Mouse (Mus musculus): ENCODE results near the gene 1810010D01Rik.

Gene 1810010D01Rik

DNA sequence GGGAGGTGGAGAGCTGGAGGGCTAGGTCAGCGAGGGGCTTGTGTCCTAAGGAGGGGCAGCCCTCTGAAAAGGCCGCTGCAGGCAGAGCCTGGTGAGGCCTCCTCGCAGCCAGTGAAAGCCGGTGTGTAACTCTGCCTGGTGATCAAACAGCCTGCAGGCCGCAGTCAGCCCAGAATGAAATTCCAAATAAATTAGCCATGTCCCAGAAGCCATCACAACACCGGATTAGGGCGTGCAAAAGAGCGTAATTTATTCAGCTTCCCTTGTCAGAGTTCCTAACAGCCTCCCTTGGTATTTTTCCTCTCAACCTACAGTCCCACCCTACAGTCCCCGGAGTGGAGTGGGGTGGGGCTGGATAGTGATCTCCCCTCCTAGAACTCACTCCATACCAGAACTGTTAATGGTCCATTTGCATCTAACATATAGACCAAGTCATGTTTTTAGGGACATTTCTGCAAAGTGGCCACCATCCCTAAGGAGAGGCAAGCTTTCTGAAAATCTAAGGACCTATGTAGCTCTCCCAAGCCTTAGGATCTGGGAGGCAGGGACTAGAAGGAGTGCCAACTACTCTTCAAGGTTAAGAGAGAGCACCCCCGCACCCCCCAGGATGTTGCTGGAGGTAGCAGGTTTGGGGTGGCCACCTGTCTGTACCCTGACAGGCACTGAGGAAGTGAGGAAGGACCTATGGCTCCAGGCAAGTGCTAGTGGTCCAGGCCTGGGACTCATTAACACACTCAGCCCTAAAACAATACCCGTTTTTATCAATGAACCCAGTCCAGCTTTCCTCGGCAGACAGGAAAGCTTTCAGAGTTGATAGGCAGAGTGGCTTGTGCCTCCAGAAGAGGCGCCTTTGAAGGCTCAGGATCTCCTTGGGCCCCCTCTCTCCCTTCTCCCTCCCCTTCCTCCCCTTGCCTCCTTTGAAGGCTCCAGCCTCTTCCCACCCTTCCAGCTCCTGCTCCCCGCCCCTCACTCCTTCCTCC is 4.1 kb upstream of the 1810010D01Rik start:
- no peak for DNase-seq (ENCODE audit: low spot score in 2 of 2)

DNA sequence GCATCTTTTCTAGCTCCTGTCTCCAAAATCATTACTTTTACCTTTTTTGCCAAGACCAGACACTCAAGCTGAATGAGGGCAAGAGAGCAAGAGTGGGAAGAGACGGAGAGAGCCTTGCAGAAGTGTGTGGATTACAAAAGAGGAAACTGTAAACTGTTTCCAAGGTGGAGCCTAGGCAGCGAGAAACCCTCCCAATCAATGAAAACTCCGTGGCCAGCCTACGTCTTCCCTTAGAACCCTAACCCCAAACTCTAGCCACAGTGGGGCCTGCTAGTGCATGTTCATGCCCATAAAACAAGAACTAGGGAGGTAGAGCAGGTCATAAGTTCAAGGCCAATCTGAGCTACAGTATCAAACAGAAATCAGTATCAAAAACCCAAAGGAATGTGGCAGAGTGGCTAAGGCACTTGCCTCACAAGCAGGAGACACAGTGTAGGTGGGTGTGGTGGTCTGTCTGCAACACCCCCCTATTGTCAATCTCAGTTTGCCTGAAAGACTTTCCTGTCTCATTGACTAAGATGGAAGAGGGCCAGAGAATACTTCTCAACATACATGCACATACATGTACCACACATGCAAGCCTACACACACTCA is 2.7 kb upstream of the 1810010D01Rik start:
- no peak for DNase-seq (ENCODE audit: low spot score in 2 of 2)

DNA sequence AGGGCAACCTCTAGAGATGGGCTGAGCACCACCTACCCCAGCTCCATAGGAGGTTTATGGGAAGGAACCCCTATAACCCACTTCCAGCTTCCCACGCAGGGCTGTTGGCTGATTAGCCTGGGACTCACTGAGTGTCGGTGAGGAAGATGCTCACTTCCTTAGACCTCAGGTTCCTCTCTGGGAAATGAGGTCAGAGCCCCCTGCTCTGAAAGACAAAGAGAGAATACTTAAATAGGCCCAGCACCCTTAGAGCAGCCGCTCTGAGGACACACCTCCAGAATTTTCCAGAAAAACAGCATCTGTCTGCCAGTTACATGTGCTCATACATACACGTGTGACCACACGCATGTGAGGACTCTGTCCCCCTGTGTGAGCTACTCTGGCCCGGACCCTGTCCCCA is 1.1 kb downstream of the 1810010D01Rik start:
- no peak for DNase-seq (ENCODE audit: low spot score in 2 of 2)

DNA sequence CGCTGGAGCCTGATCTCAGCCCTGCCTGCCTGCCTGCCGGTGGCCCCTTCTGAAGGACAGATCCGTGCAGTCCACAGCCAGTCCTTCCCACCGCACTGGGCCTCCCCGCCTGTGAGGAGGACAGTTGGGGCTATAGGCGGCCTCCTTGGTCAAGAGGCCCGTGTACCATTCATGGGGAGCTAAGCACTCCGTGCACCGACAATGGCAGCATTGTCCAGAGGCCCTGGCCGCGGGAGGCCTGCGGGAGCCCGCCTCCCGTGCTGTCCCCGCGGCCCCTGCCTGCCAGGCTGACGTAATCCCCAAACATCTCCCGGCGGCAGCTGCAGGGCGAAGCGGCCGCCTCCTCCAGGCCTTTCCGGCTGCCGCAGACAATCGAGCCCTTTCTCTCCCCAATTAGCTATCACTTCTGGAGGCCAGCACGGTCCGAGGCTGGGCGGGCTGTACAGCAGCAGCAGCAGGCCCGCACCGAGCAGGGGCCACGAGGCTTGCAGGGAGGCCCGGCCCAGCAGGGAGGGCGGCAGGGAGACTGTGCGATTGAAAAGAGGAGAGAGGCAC is 1.8 kb downstream of the 1810010D01Rik start:
- no peak for DNase-seq (ENCODE audit: low spot score in 2 of 2)

DNA sequence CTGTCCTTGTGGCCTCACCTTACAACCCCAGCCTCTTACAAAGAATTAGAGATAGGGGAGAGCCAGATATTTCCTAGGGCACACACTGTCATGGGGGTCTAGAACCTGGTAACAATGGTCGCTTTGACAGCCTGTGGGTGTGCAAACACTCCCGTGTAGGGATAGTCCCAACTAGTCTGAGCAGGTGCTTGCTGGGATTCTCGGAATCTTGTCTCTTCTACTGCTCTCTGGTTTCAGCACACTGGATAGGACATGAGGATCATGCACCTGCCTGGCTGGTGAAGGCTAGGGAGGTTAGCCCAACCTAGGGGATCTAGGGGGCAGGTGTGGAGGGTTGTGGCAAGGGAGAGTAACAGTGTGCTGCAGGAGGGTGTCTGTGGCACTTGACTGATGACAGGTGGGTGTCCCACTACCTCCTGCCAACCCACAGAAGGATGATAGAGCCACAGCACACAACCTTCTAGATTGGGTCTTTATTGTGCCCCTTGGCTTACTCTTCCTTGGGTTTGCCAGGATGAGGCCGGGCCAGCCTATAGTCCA is 2.5 kb downstream of the 1810010D01Rik start:
- no peak for DNase-seq (ENCODE audit: low spot score in 2 of 2)

DNA sequence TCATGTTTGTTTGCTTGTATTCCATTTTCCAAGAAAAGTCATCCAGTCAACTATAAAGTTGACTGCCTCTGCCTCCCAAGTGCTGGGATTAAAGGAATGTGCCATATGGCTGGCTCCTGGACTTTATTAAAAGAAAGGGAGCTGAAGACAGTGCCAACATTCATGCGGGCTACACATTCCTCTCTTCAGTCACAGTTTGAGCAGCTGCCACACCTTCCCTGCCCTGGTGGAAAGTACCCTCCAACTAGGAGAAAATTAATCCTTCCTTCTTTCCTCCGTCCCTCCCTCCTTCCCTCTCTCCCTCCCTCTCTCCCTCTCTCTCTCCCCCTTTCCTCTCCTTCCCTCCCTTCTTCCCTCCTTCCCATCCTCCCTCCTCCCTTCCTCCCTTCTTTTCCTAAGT is 8.2 kb downstream of the 1810010D01Rik start:
- DNase-seq (ENCODE audit: low spot score in 2 of 2), result no peak

DNA sequence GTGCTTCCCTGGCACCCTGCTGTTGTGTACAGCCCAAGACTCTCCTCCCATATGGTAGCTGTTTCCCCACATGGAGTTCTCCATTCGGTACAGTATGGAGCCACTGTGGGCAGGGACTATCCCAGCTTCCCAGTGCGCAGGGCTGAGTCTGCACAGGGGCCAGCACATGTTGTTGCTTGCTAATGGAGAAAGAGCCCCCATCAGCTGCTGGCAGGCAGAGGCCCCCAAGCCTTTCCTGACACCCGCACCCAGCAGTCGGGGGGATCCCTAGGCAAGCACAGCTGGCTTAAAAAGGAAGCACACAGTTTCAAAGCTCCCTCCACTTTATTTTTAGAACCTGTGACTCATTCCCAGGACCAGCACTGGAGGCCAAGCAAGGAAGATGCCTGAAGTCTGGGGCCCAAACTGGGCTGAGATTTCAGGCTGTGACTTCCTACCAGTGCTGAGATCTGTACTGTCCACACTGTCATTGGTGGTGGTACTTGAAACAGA is 9.7 kb downstream of the 1810010D01Rik start:
- DNase-seq (ENCODE audit: low spot score in 2 of 2), result no peak

DNA sequence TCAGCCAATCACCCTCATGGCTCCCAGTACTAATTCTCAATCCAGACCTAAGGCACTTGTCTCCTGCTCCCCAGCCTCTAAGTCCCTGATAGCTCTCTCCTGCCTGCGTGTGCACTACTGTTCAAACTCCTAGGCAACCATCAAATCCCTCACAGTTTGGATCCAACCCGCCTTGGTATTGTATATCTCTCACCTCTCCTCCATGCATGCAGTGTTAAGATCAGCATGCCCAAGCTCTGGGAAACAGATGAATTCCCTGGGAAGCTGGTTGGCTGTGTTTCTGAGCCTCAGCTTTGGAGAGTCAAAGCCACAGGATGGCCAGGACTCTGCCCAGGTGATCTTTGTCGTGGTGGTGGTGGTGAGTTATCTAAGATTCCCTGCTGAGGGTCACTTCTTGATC is 10.2 kb downstream of the 1810010D01Rik start:
- no peak for DNase-seq (ENCODE audit: low spot score in 2 of 2)

DNA sequence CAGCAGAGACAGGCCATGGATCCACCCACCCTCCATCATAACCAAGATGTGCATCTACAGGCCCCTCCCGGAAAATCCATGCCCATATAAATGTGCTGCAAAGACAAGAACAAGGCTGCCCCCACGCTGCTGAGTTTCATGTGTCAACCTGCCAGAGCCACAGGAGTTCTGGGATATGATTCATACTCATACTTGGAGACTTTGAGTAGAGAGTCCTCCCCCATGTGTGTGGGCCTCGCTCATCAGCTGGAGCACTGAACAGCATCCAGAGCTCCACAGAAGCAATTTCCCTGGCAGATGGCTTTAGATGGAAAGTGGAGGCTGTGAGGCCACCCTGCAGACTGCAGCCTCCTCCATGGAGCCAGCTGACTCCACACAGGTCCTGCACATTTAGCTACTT is 10.9 kb downstream of the 1810010D01Rik start:
- no peak for DNase-seq (ENCODE audit: low spot score in 2 of 2)

DNA sequence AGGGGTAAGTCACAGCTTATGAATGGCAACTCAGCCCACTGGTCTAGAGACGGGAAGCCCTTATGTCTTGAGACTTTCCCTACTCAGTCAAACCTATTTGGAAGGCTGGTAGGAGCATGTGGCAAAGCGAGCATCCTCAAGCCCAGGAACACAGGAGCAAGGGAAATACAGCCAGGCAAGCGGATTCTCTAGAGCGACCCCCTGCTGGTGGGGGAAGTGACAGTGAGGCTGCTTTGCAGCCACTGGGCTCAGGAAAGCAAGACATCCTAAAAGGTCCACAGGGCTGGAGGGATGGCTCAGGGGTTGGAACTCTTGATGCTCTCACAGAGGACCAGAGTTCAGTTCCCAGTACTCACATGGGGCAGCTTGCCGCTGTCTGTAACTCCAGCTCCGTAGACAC is 11.6 kb downstream of the 1810010D01Rik start:
- no peak for DNase-seq (ENCODE audit: low spot score in 2 of 2)

DNA sequence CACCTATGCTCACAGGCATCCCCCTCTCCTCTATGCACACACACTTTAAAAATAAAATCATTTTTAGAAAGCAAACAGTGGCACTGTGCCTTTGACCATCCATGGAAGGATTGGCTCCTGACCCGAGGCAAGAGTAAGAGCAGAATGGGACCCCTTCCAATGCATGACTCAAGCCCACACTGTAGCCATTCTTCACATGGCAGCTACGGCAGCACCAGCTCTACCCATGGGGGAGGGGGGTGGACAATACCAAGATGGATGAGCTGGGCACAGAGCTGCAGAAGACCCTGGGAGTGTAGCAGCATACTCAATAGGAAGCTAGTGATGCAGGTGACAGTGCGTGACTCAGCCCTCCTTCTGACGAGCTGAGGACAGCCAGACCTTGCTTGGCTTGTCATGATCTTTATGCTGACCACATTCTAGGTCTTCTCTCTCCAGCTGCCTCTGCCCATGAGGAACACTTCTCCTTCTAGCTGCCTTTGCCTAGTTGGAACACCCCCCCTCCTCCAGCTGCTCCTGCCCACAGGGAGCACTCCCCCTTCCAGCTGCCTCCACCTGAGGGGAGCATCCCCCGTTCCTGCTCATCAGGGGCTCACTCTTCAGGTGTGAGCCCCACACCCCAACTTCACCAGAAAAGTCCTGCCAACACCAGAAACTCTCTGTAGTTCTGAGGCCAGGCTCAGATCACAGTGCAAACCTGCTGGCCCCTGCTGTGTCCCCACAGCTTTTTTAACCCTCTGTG is 12.6 kb downstream of the 1810010D01Rik start:
- DNase-seq (ENCODE audit: low spot score in 2 of 2), result no peak

DNA sequence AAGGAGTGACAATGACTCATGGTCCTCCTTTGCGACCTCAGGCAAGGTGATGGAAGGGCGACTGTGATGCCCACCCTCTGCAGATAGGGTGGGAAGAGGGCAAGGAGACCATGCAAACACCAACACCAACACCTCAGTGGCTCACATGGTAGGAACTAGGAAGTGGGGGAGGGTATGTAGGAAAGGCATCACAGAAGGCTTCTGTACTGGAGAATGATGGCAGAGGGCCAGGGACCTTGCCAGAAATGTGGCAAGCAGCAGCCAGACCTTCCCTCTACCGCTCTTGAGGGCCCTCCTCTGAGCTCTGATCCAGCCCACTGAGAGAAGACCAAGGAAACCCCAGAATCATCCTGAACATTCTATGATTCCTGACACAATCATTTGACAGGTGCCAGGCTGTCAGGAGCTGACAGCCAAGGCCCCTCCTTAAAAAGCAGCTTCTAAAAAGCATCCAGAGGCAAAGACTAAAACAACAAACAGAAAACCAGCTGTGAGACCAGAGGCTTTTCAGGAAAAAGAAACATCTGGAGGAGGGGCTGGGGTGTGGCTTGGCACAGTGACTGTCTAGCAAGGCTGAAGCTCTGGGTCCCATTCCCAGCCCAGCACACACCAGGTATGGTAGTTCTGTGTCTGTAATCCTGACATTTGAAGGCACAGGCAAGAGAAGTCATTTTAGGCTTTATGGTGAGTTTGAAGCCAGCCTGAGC is 13.3 kb downstream of the 1810010D01Rik start:
- no peak for DNase-seq (ENCODE audit: low spot score in 2 of 2)

DNA sequence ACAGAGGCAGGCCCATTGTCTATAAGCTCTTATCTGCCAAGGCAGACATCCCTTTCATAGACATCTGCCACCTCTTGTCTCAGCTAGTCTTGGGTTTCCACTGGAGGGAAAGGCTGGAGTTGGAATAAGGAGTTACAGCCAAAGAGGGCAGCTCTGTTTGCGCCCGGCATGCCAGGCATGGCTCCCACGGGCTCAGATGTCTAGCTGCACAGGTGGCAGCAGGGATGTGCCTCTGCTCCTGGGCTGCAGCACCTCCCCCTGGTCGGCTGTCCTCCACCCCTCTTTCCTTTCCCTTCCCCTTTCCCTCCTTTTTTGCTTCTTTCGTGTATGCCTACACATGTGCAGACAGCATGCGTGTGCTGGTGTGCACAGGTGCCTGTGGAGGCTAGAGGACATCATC is 15.1 kb downstream of the 1810010D01Rik start:
- DNase-seq (ENCODE audit: low spot score in 2 of 2), result no peak

DNA sequence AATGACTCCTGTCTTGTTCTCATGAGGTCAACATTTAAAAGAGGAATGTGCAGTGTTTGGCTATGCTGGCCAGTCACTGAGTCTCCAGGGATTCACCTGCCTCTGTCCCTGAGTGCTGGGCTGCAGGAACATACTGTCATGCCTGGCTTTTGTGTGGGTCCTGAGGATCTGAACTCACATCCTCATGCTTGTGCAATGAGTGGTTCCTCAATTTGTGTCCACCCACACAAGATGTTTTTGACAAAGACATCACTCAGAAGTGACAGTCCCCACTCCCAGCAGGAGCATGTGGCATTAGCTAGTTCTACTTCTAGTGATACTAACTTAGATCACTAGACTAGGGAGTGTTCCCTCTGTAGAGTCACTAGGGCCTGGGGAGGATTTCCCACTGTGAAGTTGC is 17.4 kb downstream of the 1810010D01Rik start:
- DNase-seq (ENCODE audit: low spot score in 2 of 2), result no peak

DNA sequence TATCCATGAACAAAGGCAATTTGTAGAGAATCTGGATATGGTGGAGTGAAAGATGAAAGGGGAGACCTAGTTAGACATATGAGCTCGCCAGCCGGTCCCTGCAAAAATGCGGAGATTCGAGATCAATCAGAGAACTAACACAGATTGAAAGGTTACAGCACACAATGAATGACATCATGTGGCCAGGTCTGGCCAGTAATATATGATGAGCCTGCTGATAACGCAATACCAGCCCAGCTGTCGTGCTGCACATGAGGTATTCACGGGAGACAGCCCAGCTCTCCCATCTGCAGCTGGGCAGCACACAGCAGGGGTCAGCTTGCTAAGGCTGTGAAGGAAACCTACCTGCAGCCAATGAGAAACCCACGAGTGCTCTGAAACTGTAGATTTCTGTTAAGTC is 18.6 kb downstream of the 1810010D01Rik start:
- no peak for DNase-seq (ENCODE audit: low spot score in 2 of 2)

DNA sequence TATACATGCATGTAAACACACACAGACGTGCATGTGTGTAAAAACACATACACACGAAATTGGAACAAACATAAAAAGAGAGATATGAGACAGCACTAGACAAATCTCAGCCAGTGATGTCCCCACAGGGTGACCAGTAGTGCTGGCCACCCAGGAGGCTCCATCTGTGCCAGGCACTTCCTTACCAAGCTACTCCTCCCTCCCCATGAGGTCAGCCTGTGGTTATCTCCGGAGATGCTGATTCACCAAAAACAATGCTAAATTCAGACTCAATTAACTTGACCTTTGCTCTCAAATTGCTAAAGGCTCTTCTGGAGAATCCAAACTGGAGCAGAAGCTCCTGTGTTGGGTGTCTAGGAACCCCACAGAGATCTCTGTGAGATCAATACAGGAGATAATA is 20.1 kb downstream of the 1810010D01Rik start:
- DNase-seq (ENCODE audit: low spot score in 2 of 2), result no peak

DNA sequence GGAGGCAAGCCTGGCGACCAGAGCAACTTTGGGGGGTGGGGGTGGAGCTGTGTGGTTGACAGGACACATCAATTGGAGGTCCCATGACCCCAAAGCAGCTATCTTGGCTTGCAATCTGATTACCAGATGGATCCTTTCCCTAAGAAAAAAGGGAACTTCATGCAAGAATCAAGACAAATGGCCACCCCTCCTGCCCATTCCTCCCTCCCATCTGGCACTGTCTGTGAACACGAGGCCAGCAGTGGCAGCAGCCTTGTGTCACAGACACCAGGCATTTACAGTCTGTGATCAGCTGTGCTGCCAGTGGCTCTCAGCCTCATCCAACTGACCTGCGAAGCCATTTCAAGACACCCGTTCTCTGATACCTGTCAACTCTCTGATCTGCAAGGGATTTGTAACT is 25.5 kb downstream of the 1810010D01Rik start:
- no peak for DNase-seq (ENCODE audit: low spot score in 2 of 2)

DNA sequence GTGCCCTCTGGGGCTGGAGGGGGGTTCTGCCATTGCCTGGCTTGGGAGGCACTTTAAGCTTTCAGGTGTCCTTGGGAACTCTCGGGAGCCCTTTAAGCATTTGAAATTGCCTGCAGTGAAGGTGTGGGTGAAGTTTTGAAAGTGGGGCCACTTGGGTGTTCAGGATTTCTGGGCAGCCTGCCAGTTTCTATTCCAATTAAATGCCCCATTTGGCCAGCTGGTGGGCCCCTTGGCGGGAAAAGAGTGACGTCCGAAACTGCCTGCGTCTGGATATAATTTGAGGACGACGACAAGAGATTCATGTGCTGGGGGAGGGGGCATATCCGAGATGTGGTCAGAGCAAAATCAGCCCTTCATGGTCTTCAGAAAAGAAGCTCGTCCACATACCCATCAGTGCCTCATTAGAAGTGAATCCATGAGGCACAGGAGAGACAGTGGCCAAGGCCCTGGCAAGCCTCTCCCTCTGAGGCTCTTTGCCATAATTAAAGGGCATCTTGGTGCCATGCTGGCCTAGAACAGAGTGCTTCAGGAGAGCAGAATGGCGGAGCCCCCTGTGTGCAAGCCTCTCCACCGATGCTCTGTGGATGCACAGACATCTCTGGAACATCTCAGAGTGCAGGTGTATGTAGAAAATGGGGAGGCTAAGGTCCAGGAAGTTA is 26.4 kb downstream of the 1810010D01Rik start:
- no peak for DNase-seq (ENCODE audit: low spot score in 2 of 2)

DNA sequence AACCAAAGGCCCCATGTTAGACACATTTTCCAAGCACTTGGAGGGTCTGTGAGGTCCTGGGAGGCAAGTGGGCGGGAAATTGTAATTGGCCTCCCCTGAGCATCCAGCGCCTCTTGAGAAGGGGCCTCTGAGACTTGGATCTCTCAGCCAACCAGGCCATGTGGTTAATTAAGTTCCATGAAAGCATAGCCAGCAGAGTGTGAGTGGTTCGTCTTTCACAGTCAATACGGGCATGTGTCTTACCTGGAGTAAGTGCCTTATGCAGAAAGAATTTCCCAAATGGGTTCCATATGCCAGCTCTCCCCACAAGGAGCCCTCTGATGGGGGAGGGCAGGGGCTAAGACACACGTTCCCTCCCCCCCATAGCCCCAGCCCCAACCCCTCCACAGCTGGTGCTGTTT is 28.2 kb downstream of the 1810010D01Rik start:
- no peak for DNase-seq (ENCODE audit: low spot score in 2 of 2)

DNA sequence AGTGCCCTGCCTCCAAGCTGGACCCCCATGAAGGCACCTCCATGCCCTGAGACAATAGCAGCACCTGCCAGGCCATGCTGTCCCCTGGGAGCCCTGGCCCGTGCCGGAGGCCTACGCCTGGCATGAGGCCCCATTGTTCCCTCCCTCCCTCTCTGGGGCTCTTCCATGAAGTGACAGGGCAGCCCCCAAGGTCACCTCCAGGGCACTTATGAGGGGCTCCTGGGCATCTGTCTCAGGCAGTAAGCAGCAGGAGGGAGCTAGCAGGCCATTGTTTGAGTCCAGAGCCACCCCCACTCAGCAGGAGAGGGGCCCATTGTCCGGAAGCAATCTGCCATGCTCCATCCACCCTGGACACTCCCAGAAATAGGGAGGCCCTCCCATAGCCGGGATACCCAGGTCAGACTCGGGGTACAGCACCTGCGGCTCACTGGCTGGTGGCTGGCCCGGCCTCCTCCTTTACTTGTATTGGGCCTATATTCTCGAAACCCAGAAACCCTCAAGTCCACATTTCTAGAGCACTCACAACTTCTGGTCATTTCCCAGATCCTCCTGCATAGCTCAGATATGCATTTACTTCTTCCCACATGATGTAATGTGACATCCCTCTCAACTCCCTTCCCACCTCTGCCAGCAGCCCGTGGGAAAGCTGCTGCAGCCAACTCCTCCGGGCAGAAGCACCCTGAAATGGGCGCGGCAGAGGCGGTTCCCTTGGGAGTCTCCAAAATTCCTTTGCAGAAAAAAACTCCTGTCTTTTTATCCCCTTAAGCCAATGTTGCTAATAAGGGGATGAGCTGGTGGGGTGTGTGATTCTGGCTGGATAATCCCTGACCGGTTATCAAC is 30.9 kb downstream of the 1810010D01Rik start:
- no peak for DNase-seq (ENCODE audit: low spot score in 2 of 2)
